Mouse (Mus musculus) liver, adult 2 months (tissue): ENCODE measurements at regions not wholly inside any gene's neighbourhood (a gene's known extent, or its start where the extent isn't known, plus 50 kb on each side); places are given as distances from the start of the nearest gene placed in this dataset.

Source experiments
- DNase-seq: peaks from one replicate; pipeline ENCODE4 v3.0.0-alpha.2; 2011; ENCODE audit warnings: low read depth, low spot score; ENCODE audit errors: extremely low read depth
- H3K27ac ChIP-seq: fragments of 200-500 bp; replicated peaks from 2 replicates; pipeline ENCODE4 v1.5.1; 2012; ENCODE audit warnings: low read depth, mild to moderate bottlenecking, control low read depth, inconsistent platforms, low read length; ENCODE audit not compliant: insufficient read depth
- H3K27me3 ChIP-seq: fragments of 200-500 bp; 2 replicates; pipeline ENCODE4 v1.6.1; 2012; ENCODE audit warnings: mild to moderate bottlenecking, moderate library complexity, low read length, inconsistent platforms; ENCODE audit not compliant: control insufficient read depth, insufficient read depth
- H3K36me3 ChIP-seq: fragments of 200-500 bp; 2 replicates; pipeline ENCODE4 v1.6.1; 2012; ENCODE audit warnings: low read length, inconsistent platforms; ENCODE audit not compliant: control insufficient read depth, insufficient read depth
- H3K4me1 ChIP-seq: fragments of 200-500 bp; 2 replicates; pipeline ENCODE4 v1.6.1; 2011; ENCODE audit warnings: low read length; ENCODE audit not compliant: control insufficient read depth, insufficient read depth
- H3K4me3 ChIP-seq: fragments of 200-500 bp; 2 replicates; pipeline ENCODE4 v1.5.1; 2011; ENCODE audit warnings: low read depth, mild to moderate bottlenecking, control low read depth, low read length, moderate library complexity; ENCODE audit not compliant: insufficient read depth
- H3K79me2 ChIP-seq: fragments of 200-500 bp; 2 replicates; pipeline ENCODE4 v1.6.1; 2012; ENCODE audit warnings: inconsistent platforms, mild to moderate bottlenecking, low read length, moderate library complexity; ENCODE audit not compliant: control insufficient read depth, insufficient read depth
- H3K9ac ChIP-seq: fragments of 200-500 bp; 2 replicates; pipeline ENCODE4 v1.6.1; 2012; ENCODE audit warnings: low read depth, mild to moderate bottlenecking, control low read depth, inconsistent platforms, low read length
- CTCF ChIP-seq: fragments of 200-500 bp; IDR thresholded peaks from 2 replicates; pipeline ENCODE4 v1.5.1; 2011; ENCODE audit warnings: low read depth, low read length, control low read depth
- POLR2A ChIP-seq: fragments of 200-500 bp; IDR thresholded peaks from 2 replicates; pipeline ENCODE4 v1.6.1; 2011; ENCODE audit warnings: low read length, control low read depth; ENCODE audit not compliant: insufficient read depth; ENCODE audit errors: extremely low read depth
- WGBS: fragments of 180-500 bp; shearing (Covaris S2); methylation state at CpG from one replicate; pipeline ENCODE4 v1.1.7; 2018; 5-methylcytosine and 5-hydroxymethylcytosine counted together

DNA sequence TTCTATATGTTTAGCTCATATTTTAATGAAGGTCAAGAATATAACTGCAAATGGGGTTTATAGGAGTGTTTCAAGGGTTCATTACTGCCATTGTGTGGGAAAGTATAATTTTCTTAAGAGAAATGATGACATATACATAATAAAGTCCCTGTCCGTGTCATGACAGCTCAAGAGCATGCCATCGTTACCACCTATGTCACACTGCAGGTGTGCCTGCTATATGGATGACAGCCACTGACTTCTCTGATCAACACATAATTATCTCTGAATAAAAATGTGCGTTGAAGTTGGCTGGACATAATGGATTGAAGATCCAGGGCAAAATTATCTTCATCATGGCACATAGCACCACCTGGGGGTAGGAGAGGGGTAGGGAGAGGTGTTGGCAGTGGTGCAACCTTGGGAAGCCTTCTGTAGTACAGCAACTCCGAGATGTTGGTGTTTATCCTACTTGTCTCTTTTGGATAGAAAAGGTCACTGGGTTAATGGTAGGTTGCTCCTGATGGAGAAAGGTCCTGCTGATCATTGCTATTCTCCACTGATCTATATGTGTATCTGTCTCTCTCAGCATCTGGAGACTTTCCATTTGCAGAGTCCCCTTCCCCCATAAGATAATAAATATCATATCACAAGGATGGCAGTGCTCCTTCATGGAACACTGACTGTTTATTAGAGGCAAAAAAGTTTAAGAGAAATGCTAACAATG lies 291.4 kb downstream of the Tfec start:
- no peaks in the 10 kb centered on the region for H3K4me1 ChIP-seq
- no peak overlapping the region for H3K4me3 ChIP-seq
- no peak overlapping the region for H3K27ac ChIP-seq
- H3K79me2 ChIP-seq = no peaks in the 10 kb centered on the region
- TF ChIP-seq POLR2A = no peak
- no peak for TF ChIP-seq CTCF
- H3K36me3 ChIP-seq = no peaks in the 10 kb centered on the region
- H3K9ac ChIP-seq = no peak overlapping the region
- WGBS = 85% methylated on average over 4 of the region's 4 CpGs
- no peak for DNase-seq
- no peaks in the 10 kb centered on the region for H3K27me3 ChIP-seq

DNA sequence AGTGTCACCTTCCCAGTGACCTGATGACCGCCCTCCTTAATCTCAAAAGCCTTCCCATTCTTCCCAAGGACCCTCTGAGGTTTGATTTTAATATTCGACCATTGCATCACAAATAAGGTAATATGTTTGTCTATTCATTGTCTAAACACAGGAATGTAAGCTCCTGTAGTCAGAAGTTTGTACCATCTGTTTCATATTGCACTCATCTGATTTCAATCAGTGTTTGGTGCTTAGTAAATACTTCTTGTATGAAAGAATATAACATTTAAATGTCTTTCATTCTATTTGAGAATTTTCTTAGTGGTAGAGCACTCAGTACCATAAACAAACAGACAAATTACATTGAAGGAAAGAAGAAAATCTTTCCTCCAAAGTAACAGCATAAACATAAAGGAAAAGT lies 305.8 kb downstream of the Tfec start:
- Histone ChIP-seq H3K4me1 (no peaks in the 10 kb centered on the region), H3K27ac (no peak overlapping the region), H3K27me3 (no peaks in the 10 kb centered on the region), H3K79me2 (no peaks in the 10 kb centered on the region), H3K4me3 (no peak overlapping the region), H3K36me3 (no peaks in the 10 kb centered on the region), H3K9ac (no peak overlapping the region)
- WGBS = 75% methylated on average over 2 of the region's 2 CpGs
- DNase-seq = no peak
- TF ChIP-seq POLR2A (no peak), CTCF (no peak)

DNA sequence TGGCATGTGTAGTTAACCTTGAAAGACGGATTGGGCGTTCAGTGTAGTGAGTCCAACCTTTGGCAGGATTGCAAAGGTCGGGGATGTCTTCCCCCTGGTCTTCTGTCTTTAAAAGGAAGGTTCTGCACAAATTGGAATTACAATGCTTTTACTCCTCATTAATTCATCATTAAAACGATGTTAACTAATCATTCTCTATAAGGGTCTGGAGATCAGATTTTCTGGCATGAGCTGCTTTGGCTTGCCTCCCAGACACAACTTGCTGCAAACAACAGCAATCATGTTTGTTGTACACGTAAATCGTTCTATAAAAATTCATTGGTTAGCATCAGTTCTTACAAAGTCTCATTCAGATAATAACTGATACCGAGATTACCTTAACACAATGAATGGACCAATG lies 315.9 kb downstream of the Tfec start:
- Histone ChIP-seq H3K79me2 (no peaks in the 10 kb centered on the region), H3K36me3 (no peaks in the 10 kb centered on the region), H3K27ac (no peak overlapping the region), H3K4me1 (no peaks in the 10 kb centered on the region), H3K4me3 (no peak overlapping the region), H3K9ac (no peak overlapping the region), H3K27me3 (no peaks in the 10 kb centered on the region)
- no peak for DNase-seq
- TF ChIP-seq CTCF = no peak
- 81% methylated on average over 7 of the region's 7 CpGs for WGBS

DNA sequence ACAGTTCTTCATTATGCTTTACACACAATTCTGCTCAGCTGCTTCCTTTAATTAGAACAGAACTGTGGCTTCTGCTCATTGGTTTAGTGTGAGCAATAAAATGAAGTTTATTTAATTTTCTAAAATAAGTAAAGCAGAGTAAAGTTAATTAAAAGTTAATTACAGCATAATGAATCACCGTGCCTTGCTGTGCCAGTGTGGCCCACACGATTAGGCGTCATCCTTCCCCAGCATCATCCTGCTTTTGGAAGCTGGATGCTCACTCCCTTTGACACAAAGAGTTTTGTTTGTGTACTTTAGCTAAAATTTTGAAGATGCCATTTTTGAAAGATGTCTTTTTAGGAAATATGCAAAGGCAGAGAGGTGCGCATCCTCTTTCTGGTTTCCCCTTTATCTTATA lies 316.4 kb downstream of the Tfec start:
- no peak for DNase-seq
- no peaks in the 10 kb centered on the region for H3K4me1 ChIP-seq
- no peaks in the 10 kb centered on the region for H3K27me3 ChIP-seq
- no peak overlapping the region for H3K4me3 ChIP-seq
- no peak overlapping the region for H3K27ac ChIP-seq
- no peak overlapping the region for H3K9ac ChIP-seq
- H3K79me2 ChIP-seq = no peaks in the 10 kb centered on the region
- H3K36me3 ChIP-seq = no peaks in the 10 kb centered on the region
- 97% methylated on average over 4 of the region's 4 CpGs for WGBS
- no peak for TF ChIP-seq CTCF
- TF ChIP-seq POLR2A = no peak

DNA sequence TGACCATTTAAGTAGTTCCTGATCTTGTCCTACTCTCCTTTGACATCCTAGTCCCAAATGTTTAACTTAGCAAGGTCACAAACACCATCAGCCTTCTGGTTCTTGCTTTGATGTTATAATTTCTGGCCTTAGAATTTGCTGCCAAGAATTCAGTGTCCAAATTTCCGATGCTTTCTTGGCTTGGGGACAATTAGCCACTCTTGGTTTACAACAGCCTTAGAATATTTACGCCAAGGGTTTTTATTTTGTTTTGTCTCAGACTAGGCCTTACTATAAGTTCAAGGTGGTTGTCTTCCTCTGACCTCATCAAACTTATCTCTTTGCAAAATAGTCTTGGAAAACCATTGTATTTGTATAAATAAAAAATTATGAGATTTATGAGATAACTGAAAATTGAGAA lies 322.4 kb downstream of the Tfec start:
- H3K79me2 ChIP-seq = no peaks in the 10 kb centered on the region
- TF ChIP-seq POLR2A = no peak
- TF ChIP-seq CTCF = no peak
- no peaks in the 10 kb centered on the region for H3K27me3 ChIP-seq

DNA sequence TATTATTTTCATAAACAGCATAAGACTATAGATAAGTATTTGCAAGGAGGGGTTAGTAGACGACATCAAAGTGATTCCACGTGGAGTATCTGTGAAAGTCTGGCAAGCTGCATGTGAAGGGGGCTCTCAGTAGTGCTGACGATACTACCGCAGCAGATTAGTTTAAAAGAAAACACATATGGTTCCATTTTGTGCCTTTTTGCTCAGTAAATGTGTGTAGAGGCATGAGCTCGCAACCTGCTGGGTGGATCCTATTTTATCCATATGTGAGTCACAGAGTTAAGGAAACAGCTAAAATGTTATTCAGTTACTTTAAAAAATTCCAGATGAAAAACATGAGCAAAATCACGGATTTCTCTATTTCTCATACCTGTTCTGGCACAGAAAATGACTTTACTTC lies 325.4 kb downstream of the Tfec start:
- no peak overlapping the region for H3K4me3 ChIP-seq
- no peaks in the 10 kb centered on the region for H3K4me1 ChIP-seq
- no peaks in the 10 kb centered on the region for H3K79me2 ChIP-seq
- no peak for DNase-seq
- H3K9ac ChIP-seq = no peak overlapping the region
- no peak for TF ChIP-seq CTCF
- no peak for TF ChIP-seq POLR2A
- no peaks in the 10 kb centered on the region for H3K27me3 ChIP-seq
- no peak overlapping the region for H3K27ac ChIP-seq
- WGBS = 86% methylated on average over 6 of the region's 6 CpGs
- H3K36me3 ChIP-seq = no peaks in the 10 kb centered on the region

More for the DNA sequence above, 322.4 kb downstream of the Tfec start:
- no peak overlapping the region for H3K27ac ChIP-seq
- no peak overlapping the region for H3K9ac ChIP-seq
- WGBS = 45% methylated on average over 2 of the region's 2 CpGs
- H3K36me3 ChIP-seq = no peaks in the 10 kb centered on the region
- no peaks in the 10 kb centered on the region for H3K4me1 ChIP-seq
- DNase-seq = peak; percentile 6
- no peak overlapping the region for H3K4me3 ChIP-seq
